Mouse (Mus musculus): ENCODE measurements around the gene Tob1.

Tob1 gene

DNA sequence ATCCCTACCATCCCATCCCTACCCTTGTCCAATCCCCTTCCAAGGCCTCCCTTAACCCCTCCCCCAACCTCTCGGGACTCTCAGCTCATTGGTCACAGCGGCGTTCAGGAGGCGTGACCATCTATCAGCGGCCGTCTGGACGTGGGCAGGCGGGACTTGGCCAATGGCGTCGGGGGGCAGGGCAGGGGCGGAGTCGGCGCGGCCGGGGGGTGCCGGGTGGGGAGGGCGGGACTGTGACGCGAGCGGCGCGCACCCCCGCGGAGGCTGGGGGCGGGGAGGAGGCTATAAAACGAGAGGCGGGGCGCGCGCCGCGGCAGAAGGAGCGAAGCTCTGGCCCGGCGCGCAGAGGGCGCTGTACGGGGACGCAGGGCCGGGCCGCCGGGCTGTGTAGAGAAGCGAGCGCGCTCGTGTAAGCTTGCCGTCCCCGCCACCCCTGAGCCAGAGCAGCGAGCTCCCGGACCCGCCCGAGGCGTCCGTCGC is at the start of gene Tob1:
TSS of gene Tob1 (plus strand) at position 331 of the 480 bp plus-strand sequence.
- DNase-seq (ENCODE audit: low read depth, low spot score), result peak; percentile 100

DNA sequence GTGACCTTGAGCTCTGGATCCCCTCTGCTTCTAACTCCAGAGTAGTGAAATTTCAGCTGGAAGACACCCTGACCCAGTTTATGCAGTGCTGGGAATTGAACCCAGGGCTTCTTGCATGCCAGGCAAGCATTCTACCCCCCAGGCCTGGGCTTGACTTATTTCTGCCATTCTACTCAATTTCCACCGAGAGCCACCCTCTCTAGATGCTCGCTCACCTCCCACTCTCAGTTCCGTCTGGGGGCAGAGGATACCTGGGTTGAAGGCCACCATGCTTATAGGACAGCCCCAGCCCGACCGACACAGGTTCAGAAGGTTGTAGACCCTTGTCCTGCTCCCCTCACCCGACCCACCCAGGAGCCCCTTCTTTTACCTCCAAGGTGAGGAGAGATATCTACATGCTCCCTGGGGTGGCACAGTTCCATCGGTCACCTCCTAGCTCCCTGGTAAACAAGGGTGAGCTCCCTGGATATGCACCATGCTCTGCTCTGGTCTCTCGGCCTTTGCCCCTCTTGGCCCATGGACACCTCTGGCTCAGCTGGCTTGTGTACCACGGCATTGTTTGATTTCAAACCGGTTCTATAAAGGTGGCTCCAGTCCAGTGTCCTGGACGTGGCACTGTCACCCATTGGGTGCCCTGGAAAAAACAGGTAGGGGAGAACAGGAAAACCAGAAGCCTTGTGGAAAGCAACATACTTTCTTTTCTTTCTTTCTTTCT is 49.2 kb upstream of the Tob1 start:
- DNase-seq (ENCODE audit: low read depth, low spot score), result no peak

DNA sequence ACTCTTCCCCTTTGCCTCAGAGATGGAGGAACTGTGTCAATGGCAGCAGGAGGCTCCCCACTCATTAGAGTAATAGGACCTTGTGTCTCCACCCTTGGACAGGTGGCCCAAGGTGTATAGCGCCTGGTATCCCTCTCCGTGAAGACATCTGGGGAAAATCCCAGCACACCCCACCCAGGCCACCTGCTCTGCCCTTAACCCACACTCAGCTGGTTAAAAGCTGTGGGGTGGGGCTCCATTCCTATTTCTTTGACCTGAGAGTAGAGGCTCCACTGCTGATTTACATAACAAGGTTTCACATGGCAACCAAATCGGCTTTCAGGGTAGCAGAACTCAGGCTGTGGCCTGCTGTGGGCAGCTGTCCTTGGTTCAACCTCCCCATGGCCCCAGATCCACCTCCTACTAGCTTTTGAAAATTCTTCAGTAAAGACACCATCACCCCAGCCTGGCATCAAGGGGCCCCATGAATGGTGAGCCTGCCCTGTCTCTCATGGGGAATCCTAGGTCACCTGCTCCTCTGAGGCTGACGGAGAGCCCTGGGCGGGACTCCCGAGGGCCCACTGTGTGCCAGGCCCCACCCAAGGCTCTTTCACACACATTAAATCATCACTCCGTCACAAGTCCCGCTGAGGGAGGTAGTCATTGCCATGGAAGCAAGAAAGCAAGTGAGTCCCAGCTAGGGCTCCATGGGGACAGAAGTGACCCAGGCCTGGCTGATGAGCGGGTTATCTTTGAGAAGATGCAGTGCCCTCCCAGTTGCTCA is 48.1 kb upstream of the Tob1 start:
- DNase-seq (ENCODE audit: low read depth, low spot score), result no peak

DNA sequence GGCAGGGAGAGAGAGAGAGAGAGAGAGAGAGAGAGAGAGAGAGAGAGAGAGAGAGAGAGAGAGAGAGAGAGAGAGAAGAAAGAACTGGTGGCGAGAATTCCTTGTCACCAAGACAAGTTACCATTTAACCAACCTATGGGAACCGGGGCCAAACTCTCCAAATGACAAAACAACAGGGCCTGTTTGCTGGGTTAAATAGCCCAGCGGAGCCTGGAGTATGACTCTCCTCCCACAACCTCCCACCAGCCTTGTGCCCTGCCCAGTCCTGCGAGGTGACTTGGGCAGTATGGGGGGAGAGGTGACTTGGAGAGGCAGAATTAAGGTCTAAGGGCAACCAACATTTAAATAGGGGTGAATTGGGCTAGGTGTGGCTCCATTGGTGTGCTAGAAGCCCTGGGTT is 45.5 kb upstream of the Tob1 start:
- no peak for DNase-seq (ENCODE audit: low read depth, low spot score)

DNA sequence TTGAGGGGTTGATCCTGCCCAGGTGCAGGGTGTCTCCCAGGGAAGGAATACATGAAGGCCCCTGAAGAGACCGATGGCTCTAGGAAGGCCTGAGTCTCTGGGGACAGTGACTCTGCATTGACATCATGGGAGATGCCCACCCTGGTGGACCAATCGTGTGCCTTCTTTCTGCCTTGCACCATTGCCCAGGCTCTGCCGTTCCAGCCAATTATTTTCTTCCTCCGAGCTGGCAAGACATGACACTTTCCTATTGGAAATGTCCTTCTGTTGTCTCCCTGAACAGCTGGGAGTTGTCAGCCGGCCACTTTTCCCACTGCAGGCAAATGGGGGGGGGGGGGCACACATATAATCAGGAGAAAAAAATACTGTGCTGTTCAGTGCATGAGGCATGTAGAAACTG is 43.0 kb upstream of the Tob1 start:
- no peak for DNase-seq (ENCODE audit: low read depth, low spot score)

DNA sequence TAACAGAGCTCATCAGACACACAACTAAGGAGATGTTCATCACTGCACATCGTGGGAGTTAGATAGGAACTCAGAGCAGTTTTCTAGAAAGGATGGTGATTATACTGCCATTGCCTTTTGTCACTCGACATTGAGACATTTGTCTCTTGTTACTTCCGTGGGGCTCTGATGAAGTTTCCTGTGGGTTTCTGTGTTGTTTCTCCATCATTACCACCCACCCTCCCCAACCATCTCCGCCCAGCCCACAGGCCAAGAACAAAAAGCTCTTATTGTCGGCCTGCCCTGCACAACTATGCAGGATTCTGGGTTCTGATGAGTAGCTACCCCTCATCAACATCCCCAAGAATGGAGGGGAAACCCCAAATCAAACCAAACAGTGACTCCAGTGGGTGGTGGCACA is 41.7 kb upstream of the Tob1 start:
- no peak for DNase-seq (ENCODE audit: low read depth, low spot score)

DNA sequence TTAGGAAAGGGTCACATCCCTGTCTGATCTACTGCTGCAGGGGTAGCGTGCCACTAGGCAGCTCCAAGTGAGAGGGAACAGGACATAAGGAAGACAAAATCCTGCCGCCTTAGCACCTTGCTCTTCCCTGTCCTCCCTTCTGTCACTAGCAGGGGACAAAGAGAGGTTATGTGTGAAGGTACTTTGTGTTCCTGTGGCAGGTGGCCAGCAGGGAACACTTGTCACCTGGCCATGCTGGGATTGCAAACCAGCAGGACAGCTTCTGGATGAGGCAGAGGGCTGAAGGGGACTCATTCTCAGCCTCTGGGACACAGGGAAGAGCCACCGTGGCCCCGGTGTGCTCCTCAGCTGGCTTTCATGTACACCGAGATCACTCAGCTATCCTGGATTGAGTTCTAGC is 39.6 kb upstream of the Tob1 start:
- DNase-seq (ENCODE audit: low read depth, low spot score), result no peak

DNA sequence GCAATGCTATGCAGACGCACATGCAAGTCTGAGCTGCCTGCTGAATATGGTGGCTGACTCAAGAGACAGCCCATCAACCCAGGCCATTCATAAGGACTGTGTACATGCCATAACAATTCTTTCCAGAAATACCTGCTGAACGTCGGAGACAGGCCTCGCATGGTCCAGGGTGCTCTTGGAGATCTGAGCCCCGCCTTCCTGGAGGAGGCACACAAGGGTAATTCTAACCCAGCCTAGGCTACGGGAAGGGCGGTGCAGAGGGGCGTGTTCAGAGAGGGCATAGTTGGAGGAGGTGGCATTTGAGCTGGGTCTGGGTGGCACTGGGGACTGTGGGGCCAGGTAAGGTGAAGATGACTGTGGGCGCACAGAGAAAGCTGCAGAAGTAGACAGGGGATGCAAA is 39.1 kb upstream of the Tob1 start:
- DNase-seq (ENCODE audit: low read depth, low spot score), result no peak

DNA sequence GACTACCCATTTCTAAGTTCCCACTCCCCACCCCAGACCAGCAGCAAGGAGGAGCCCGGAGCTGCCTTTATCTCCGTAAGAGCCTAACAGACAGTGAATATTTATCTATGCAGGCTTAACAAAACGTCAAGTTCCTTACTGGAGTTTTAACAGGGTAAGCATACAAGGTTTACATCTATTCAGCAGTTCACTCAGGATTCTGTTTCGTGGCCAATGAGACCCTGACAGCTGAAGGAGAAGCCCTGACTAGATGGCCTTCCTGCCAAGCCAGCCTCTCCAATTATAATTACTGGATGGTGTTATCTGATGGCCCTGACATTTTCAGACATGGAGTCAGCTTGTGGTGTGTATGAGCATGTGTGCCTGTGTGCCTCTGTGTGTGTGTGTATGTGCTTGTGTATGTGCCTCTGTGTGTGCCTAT is 37.5 kb upstream of the Tob1 start:
- DNase-seq (ENCODE audit: low read depth, low spot score), result no peak

DNA sequence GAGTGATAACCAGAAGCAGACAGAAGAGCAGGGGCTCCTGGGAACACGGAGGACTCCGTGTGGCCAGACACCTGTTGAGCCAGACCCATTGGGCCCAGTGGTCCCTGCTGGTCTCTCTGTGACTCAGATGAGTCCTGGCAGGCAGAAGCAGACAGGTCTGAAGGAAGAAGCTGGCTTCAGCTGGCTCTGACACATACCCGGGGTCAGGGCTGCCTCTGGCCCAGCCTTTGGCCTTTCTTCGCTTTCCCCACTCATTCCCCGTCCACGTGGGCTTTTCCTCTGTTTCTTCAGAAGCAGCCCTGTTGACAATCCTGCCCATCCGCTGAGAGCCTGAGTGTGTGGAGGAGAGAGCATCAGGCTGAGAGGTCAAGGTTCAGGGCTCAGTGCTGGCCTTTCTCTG is 36.0 kb upstream of the Tob1 start:
- DNase-seq (ENCODE audit: low read depth, low spot score), result no peak

DNA sequence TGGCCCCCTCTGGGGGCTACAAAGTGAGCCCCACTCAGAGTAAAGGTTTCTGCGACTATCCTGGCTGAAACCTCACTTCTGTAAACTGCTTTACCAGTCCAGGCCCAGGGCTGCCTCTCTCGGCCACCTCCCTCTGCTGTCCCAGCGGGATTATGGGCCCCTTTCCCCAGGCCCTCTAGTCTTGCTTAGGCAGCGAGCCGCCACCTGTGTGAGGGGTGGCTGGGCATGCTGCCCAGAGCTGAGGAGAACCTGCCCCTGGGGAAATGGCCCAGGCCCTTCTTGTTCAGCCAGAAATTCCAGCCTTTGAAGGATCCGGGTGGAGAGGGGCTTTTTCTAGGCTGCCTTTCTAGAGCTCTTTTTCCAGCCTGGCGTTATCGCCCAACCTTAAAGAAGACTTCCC is 35.6 kb upstream of the Tob1 start:
- DNase-seq (ENCODE audit: low read depth, low spot score), result no peak

DNA sequence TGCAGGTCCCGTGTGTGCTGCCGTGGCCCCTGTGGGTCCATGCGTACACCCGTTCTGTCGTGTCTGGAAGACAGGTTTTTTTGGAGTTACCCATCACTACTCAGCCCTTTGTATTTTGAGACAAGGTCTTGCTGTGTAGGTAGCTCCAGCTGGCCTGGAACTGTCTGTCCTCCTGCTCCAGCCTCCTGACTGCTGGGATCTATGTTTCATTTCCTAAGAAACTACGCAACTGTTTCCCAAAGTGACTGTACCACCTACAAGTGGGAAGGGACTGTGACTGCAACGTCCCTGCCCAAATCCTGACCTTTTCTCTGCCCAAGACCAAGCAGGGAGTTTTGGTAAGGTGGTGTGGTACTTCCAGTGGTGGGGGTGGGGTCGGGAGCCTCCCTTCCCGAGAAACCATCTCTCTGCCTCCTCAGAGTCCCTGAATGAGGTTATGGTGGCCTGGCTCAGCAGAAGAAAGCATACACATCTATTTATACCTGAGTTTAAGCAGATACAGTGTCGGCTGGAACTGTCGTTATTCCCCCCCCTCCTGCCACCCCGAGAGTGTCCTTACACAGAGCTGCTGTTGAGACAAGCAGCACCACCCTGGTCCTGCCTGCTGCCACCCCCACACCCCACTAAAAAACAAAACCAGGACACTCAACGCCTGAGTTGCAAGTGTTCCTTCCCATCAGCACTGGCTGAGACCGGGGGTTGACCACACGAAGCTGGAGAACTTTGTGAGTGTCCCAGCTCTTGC is 33.2 kb upstream of the Tob1 start:
- DNase-seq (ENCODE audit: low read depth, low spot score), result no peak

DNA sequence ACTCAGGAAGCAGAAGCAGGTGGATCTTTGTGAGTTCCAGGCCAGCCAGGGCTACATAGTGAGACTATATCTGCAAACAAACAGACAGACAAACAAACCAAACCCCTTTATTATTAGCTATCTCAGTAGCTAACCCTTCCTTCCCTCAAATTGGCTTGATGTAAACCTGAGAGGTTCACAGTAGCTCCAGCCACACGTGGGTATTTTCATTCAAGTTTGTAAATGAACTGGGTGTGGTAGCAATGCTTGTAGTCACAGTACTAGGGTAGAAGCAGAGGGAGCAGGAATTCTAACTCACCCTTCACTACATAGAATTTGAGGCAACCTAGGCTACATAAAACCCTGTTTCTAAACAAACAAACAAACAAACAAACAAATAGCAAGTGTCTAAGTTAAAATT is 31.5 kb upstream of the Tob1 start:
- DNase-seq (ENCODE audit: low read depth, low spot score), result no peak

DNA sequence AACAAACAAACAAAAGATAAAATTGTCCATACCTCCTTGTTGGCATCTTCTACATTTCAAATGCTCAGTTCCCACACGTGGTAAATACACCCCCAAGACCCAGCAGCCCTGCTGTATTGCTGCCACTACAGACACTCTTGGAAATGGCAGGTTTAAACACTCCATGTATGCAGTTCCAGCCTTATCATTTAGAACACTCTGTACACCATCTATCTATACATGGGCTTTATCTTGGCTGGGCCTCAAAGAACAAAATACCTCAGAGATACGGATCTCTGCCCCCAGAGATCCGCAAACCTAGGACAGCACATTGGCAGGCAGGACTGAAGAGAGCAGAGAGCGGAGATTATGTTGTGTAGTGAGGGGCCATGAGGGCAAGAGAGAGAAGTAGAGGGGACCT is 31.1 kb upstream of the Tob1 start:
- DNase-seq (ENCODE audit: low read depth, low spot score), result no peak

DNA sequence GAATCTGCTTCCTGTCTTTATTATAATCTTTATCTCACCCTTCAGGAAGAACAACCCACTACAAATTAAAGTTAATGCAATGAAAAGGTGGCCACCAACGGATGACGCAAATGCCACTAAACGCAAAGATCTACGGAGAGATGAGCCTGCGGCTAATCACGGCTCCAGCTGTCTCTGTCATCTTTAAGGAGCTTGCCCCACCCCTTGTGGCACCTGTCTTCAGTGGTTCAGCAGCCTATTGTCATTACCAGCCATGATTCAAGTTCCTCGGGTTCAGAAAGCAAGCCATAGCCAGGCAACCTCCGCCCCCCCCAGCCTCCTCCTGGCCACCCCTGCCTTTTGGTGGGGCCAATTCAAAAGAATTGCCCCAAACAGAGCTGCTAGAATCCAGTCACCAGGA is 29.6 kb upstream of the Tob1 start:
- DNase-seq (ENCODE audit: low read depth, low spot score), result no peak

DNA sequence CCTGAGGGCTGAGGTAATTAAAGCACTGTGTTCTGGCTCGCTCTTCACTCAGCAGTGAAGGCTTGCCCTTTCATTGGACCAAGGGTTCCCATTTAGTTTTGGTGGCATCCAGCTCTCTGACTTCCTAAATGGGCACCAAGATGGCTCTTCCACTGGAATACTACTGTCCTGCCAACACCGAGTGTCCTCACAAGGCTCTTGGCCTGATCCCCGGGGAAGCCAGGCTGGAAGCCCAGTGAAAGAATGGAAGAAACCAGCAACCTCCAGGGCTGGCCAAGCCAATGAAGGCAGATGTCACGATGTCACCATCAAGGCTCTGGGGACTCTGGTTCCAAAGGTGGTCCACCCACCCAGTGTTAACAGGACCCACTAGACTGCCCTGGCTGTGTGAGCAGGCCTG is 28.5 kb upstream of the Tob1 start:
- no peak for DNase-seq (ENCODE audit: low read depth, low spot score)

DNA sequence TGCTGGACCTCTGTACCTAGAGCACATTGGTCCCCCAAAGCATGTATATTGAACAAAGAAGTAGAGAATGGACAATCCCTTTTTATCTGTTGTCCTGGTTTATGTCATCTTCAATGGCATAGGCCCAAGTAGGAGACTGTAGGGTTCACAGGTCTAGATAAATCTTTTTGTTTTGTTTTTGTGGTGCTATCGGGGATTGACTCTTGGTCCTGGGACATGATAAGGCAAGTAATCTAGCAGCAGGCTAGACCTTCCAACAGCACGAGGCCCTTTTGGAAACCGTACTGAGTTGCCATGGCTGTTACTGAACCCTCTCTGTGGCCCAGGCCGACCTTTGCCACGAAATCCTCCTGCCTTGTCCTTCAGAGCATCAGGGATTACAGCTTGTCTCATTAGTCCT is 28.1 kb upstream of the Tob1 start:
- no peak for DNase-seq (ENCODE audit: low read depth, low spot score)

DNA sequence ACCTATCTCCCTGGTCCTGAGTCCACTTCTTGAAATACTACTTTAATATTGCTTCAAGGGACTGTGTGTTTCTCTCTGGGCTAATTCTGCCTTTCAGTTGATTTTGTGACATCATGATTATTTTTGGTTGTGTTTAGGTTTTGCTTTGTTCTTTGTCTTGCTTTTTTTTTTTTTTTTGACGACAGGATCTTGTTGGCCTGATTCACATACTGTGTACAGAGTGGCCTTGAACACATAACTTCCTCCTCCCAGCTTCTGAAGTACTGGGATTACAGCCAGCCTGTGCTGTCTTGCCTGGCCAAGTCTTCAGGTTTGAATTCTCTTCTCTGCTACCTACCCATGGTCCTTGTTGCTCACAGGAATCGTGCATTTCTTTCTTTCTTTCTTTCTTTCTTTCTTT is 27.6 kb upstream of the Tob1 start:
- DNase-seq (ENCODE audit: low read depth, low spot score), result no peak

DNA sequence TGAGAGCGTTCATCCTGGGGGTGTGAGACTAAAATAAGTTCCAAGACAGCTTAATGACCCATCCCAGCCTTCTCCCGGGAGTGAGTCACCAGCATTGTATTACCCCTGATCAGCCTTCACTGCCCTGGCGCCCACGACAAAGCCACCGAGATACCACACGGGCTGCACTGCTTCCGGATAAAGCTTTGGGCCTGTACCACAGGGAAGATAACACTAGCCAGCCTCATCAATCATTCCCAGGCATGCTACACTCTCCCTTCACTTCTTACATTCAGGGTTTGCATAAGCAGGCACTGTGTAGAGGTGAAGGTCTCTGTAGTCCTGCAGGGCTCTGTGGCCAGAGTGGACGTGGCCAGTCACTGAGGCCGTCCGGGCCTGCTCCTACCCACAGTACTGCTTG is 21.7 kb upstream of the Tob1 start:
- DNase-seq (ENCODE audit: low read depth, low spot score), result no peak

DNA sequence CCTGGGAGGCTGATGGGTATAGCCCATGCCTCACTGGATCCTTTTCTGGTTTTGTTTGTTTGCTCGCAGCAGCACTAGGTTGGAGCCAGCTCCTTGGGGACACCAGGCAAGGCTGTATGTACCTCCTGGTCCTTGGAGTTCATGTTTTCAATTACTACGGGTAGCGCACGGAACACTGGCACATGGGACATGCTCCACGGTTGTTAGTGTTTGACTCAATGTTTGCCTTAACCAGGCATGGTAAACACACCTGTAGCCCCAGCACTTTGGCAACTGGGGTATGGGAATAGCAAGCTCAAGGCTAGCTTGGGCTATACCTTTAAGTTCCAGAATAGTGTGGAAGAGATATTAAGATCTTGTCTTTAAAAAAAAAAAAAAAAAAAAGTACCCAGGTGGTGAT is 20.6 kb upstream of the Tob1 start:
- DNase-seq (ENCODE audit: low read depth, low spot score), result no peak

DNA sequence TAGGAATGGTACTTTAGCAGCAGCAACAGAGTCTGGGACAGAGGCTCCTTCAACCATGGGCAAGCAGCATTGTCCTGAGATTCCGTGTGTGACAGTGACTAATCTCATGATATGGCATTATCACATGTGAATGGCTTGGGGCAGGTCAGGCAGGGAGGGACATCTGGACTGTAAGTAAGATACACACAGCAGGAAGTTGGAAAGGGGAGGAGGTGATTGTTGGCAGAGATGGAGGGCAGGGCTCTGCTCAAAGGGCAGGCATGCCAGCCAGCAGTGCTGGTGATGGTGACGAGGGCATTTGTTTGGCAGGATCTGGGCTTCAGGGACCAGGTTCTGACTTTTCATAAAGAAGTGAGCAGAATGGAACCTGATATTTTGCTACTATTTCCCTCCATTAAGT is 18.1 kb upstream of the Tob1 start:
- no peak for DNase-seq (ENCODE audit: low read depth, low spot score)

DNA sequence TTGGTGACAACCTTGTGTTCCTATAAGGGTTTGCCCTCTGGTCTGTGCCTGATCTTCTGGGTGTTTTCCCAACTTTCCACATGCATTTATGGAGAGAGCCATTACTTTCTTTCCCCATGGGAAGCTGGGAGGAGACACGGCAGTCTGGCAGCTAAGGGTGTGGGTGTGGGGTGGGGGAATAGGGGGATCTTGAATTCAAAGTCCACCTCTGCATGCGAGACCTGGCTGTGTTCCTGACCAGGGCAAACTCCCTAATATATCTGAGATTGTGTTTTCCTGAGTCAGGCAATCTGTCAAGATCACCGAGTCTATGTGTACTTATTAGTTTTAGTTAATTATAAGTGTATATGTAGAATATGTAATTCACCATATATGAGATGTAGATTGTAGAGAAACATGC is 14.9 kb upstream of the Tob1 start:
- DNase-seq (ENCODE audit: low read depth, low spot score), result no peak

Data from WW6 (cell line).